Mouse (Mus musculus) hematopoietic stem cell, adult 5-6 weeks (primary cell): ENCODE measurements around the gene Camta1. TPM values are rescaled to one million over a fixed set of nuclear protein-coding genes. Genes with fewer than 3 reads are reported as not detected.
"Not testable (repeated sequence)": the region's sequence is repeated elsewhere in the genome, so short reads cannot be mapped to it uniquely, and the experiment has no call there.

Experiments
- ATAC-seq, 2 experiments: fragments of 125-278 bp in 1 of 2; replicated peaks in 1 of 2; 2 replicates each; pipeline ENCODE4 v1.8.0; 2016 to 2017; ENCODE audit warnings: inconsistent platforms in 2 of 2, mild to moderate bottlenecking in 2 of 2, moderate number of reproducible peaks in 2 of 2, low read depth in 1 of 2, moderate TSS enrichment in 1 of 2; ENCODE audit not compliant: low FRiP score in 2 of 2, poor library complexity in 2 of 2, severe bottlenecking in 2 of 2, insufficient read depth in 1 of 2, low TSS enrichment in 1 of 2
- total RNA-seq: library from RNA; stranded (forward); fragments of 172-1452, 232-1000 nt; gene quantifications from 2 replicates; pipeline ENCODE4 v1.2.3, GENCODE M21; 2017

Camta1 gene
- total RNA-seq, 1 experiment from 2014 or later, result 11.6 TPM

DNA sequence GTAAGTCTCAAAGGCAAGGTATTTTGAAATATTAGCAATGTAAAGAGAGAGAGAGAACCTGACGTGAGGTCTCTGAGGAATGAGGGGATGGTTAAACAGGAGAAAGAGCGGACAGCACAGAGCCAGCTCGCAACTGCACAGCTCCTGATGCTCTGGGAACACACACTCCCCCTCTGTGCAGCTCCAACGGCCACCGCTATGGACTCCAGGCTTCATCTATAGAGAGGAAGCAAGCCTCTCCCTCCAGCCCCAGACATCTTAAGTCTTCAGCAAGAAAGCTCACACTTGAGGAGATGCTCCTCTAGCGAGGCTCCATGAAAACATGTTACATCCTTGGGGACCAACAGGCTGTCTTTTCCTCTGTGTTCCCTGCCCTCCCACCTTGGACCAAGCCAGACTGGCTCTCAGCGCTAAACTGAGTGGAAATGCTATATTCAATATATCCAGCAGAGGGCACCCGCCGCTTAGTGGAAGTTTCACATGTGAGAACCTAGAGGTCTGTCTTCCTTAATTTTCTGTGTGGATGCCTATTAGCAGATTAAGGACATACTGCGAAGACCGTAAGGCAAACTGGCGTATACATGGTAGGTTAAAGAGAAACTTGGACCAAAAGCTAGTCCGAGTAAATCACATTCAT is 788.5 kb downstream of the Camta1 start:
- peak; percentile 43 to 55; a peak in 3 of 4 replicates for ATAC-seq

DNA sequence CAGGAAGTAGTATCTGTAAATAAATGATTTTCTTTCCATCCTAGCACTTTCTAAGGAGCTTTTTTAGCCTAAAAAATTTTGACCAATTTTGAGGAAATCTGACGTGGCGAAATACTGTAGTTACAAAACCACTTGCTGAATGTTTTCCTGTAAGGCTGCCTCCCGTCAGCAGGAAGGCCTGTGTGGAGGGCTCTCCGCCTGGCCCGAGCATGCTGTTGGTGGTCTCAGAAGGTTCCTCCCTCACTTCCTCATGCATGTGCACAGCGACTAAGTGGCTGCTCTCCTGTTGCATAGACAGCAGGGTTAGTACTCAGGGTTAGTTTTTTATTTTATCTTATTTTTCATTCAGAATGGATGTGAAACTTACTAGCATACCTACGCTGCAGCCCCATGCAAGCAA is 790.7 kb downstream of the Camta1 start:
- peak; percentile 82 to 84 for ATAC-seq

DNA sequence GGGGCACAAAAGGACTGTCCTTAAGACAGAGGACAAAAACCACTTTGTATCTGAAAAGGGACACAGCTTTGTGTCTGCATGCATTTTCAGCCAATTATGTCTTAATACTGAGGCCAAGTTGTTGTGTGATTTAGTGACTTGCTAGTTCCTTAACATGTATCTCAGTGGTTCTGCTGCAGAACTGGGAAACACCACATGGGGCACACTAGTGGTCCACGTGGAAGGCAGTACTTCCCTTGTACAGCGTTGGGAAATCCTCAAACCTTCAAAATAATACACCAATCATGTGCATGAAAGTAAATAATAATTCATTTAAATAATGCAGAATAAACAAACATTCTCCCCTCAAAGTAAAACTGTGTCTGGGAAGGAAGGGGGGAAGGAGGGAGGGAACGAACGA is 792.9 kb downstream of the Camta1 start:
- ATAC-seq, result peak; percentile 42 to 50

DNA sequence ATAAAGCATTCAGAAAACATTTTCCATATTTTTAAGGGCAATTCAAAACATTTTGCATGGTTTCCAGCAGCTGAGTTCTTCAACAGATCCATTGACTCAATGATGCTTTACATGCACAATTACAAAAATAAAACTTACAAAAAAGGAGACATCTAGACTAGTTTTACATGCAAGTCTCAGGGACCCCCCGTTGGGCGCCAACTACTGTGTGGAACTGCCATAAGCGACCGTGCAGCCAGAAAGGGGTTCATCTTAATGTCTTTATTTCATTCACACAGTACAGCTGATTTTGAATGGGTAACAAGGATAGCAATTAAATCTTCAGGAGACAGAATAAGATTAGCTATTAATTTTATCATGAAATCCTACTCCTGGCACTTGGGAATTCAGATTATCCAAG is 802.1 kb downstream of the Camta1 start:
- ATAC-seq, result no peak

DNA sequence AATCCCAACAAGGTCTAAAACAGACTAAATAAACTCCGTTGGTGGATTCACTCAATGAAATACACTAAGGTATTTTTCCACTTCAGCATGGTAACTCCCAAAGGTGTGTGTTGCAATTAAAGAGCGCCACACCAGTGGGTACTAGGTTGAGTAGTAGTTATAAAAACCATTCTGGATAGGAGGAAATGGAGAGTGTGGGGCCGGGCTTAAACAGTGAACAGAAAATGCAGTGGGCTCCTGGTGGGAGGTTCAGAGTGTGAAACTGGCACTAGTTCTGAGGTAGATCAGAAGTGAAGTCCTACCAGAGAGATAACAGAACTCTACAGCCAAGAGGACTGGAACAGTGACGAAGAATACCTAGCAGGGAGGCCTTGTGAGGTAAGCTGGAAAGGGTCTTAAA is 803.0 kb downstream of the Camta1 start:
- no peak for ATAC-seq

DNA sequence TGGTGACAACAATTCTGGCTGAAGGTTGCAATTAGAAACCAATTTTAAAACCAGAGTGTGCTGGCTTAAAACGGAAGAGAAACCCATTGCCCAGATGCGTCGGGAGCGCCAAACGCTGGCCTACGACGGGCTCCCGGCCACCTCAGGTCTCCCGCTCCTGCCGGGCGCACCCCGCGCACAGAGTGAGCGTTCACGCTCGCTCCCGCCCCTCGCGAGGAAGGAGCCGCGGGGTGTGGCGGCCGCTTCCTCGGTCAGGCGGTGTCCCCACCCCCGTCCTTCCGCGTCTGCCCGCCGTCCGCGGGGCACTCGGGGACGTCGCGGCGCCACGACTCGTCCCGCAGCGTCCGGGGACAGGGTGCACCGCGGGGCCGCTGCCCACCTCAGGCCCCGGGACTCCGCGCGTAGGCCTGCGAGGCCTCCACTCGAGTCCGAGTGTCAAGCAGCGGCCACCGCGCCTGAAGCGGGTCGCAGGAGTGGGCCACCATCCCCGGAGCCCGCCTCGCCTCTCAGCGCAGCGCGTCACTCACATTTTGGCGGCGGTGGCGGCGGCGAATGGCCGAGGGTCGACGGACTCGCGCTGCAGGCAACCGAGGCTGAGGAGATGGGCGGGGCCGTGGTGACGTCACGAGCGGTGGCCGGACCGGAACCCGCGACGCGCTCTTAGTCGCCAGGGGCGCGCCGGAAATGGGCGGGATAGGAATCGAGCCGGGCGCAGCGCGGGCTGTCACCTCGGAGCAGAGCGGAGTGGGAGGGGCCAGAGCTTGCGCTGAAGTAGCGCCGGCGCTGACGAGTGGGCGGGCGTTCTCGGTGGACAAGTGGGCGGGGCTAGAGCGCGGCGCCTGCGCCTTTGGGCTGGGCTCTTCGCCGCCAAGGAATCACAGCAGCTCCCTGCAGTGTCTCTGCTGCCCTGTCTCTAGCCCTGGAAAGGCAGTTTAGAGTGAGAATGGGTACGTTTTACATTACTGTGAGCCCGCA is 804.0 kb downstream of the Camta1 start, which contains the start of gene Vamp3:
Vamp3 (minus strand) TSS at position 617 of the 975 bp plus-strand sequence.
- ATAC-seq, result peak; percentile 97 to 98

DNA sequence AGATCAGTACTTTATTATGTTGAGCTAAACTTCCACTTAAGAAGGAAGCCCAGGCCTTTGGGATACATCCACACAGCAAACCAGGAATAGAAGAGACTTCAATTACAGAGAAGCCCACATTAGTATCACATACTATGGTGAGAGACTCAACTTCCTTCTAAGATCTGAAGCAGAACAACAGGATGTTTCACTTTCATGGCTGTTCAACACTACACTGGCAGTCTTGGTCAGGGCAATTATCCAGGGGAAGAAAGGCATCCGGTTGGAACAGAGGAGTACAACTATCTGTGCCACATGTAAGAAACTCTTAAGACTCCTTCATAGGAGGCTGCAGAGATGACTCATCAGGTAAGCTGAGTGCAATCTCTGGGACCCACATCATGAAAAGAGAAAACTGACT is 810.5 kb downstream of the Camta1 start:
- ATAC-seq, result 0 out of 4 replicates have a peak, but pooled peaks of 1 of the 2 experiments have one; percentile 3

DNA sequence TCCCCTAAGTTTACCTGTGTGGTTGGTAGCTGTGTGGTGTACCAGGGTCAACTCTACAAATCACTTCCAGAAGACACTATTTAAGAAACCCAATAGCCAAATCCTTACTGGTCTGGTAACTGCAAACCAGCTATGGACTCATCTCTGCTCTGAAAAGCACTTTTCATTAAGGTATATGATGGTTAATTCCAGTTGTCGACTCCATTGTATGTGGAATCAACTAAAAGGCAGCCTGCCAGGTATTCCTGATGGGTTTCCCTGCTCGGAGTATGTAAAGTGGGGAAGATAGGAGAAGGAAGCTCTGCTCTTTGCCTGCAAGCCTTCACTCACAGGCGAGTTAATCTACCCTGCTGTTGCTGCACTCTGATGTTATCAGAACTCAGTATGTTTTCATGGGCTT is 815.2 kb downstream of the Camta1 start:
- ATAC-seq, result no peak

DNA sequence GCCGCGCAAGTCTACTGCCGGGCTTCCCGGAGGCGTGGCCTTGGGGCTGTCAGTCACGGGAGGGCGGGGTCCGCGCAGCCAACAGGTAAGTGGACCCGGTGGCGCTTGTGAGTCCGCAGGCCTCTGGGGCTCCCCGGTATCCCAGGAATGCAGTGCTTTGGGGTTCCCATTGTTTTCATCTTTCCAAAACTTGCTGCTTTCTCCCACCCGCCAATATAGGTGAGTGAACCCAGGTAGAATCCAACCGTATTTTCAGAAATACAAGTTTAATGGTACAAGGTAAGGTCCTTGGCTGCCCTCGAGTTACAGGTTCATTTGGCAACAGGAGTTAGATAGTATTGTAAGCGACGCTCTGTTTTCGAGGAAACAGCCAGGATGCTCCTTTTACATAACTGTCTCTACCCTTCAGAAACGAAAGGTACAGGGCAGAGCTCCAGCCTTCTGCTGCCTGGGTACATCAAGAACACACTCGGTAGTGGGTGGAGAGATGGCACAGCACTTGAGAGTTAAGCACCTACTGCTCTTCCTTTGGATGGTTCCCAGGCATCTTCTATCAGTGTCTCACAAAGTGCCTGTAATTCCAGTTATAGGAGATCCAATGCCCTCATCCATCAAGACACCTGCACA is 816.6 kb downstream of the Camta1 start:
- ATAC-seq, result no peak

DNA sequence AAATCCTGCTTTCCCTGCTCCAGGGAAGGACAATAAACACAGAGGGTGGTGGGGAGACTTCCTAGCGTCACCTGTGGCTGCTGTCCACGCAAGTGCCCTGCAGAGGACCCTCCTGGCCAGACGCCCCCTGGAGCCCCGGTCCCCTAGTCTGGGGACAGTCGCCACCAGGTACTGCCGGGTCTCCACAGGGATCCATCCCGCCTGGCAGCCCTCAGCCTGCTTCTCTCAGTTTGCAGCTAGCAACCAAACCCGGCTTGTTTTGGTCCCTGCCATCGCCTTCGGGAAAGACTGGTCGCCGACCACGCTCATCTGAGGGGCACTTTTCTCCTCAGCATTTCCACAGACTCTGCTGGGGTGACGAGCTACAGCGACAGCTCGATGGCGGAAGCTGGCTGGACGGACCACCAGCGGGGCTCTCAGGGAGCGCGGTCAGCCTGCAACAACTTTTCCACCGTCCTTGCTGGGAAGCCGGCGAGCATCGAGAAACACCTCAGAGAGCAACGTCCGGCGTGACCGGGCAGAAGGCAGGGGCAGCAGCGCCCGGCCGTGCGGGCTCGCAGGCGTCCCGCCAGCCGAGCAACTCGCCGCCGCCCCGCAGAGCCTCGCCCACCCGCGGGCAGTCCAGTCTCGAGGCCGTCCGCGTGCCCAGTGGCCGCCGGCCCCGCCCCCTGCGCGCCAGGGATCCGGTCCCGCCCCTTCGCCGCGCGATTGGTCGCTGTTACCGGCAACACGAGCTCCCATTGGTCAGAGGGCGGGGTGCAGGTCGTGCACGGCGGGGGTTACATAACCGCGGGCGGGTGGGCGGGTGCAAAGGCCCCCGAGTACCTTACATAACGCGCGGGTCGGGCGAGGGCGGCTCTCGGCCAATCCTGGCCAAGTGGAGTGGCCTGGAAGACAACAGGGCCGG is 817.4 kb downstream of the Camta1 start, which contains the start of gene Per3:
Per3 (minus strand) TSS at position 629 of the 907 bp plus-strand sequence.
- ATAC-seq, result peak; percentile 92 to 94

DNA sequence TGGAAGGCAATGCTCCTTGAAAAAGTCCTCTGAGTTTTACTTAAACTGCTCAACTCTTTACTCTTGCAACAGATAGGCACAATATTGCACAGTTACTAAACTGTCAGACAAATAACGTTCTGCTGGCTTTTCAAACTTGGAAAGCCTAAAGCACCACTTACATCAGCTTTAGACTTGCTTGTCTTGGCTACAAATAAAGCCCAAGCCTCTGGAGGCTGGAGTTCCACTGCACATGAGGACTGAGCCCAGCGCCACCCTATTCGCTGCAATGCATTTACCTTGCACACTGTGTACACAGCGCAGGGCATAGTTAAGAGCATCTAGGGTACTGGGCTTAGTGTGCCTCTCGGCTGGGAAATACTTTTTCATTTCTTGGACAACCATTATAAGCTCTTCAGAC is 818.4 kb downstream of the Camta1 start:
- 0 out of 4 replicates have a peak, but pooled peaks of 1 of the 2 experiments have one; percentile 30 for ATAC-seq

DNA sequence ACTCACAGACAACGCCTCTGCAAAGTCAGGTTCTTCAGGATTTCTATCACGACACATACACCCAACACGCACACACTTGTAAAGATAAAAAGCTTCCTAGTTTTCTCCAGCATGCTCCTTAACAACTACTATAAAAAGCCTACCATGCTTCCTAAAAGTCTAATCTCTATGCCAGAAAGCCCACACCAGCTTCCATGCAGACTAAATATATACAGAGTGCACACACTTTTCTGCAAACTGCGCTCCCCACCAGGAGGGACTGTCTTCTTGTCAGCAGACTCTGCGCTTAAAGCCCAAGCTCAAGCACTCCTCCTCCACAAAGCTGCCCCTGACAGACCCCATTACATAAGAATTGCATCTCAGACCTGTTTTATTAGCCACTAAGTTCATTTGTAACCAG is 820.2 kb downstream of the Camta1 start:
- ATAC-seq, result no peak

DNA sequence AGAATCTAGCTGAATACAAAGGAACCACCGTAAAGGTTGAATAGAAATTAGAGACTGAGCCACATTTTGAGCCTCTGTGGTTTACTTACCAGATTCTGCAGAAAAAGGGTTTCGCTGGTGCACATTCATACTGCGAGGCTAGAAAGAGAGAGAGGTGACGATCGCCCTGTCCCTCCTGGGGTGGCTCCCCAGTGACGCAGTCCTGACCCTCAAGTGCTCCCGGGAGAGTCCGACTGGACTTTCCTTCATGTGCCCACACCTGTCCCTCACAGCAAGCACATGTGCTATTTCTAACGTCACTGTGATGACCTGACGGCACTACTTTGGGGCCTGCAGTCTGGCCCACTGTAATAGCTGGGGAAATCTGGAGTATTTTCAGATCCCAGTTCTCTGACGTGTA is 823.9 kb downstream of the Camta1 start:
- no peak for ATAC-seq

DNA sequence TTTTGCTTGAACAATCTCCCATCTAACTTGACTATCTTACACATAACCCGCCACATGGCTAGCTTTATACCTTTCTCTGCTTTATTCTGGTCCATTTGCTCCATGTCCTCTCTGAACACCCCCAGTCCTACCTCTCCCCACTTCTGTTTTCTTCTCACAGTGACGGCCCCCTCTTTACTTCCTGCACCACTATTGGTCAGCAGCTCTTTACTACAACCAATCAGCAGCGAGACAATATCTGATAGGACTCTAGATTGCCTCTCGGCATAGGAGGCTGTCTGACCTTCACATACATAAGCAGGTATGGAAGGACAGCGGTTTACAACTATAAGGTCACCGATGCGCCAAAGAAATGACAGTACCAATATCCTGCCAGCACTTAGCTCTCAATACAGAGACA is 825.2 kb downstream of the Camta1 start:
- no peak for ATAC-seq

DNA sequence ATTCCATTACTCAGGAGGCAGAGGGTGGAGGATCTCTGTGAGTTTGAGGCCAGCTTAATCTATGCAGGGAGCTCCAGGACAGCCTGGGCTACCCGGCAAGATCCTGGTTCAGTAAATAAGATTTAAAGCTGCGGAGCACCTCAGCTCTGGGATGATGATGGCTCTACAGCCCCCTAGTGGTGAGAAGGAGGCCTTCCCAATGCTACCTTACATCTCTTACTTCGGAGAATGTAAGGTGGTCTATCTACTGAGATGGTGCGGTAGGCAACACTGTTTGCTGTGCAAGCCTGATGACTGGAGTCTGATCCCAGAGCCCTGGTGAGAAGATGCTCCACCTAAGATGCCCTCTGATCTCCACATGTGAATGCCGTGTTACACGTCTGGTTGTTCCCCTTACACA is 834.7 kb downstream of the Camta1 start:
- ATAC-seq, result peak; percentile 62 to 74

DNA sequence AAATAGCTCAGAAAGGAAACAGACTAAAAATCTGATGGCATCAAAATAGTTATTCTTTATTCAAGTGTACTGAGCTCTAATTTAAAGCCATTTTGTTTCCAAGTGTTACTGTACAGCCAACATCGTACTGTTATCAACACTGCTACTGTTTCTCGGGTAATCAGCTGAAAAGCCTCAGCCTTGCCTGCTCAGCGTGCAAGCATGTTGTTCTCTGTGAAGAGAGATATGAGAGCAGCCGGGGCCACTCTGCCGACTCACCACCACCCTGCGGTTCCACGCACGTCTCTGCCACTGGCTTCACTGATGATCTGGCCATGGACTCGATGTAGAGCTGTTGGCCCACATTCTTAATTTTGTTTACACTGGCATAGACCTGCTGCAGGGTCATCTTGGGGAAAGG is 837.5 kb downstream of the Camta1 start:
- no peak for ATAC-seq

DNA sequence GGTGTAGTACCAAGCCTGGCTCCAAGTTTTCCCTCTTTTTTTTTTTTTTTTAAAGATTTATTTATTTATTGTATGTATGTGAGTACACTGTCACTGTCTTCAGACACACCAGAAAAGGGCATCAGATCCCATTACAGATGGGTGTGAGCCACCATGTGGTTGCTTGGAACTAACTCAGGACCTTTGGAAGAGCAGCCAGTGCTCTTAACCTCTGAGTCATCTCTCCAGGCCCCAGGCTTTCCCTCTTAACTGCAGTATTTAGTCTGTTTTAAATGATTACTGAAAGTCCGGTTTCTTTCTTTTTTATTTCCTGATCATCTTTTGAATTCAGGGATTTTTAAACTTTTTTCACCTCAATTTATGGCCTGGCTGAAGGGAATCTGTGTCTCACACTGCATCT is 844.3 kb downstream of the Camta1 start:
- not testable (repeated sequence) for ATAC-seq
